Mouse (Mus musculus) left cerebral cortex, adult 2 months (tissue): Measurements from ENCODE around the gene Zfhx3. TPM values are rescaled to one million over a fixed set of nuclear protein-coding genes. Genes with fewer than 3 reads are reported as not detected.

Source experiments
- DNase-seq, 2 experiments: peaks; one replicate each; pipeline ENCODE4 v3.0.0; 2021 to 2022; ENCODE audit warnings: low spot score in 2 of 2, mixed read lengths in 1 of 2; ENCODE audit errors: extremely low spot score in 1 of 2
- H3K27ac ChIP-seq: fragments of 200-600 bp; 2 replicates; pipeline ENCODE4 v1.8.1; 2022
- H3K4me3 ChIP-seq: fragments of 200-600 bp; 2 replicates; pipeline ENCODE4 v1.8.1; 2022
- CTCF ChIP-seq: fragments of 200-600 bp; IDR thresholded peaks from 2 replicates; pipeline ENCODE4 v1.8.1; 2022; ENCODE audit warnings: antibody characterized with exemption, mild to moderate bottlenecking, moderate library complexity
- intact Hi-C: fragments of 180-260 bp; cut with DNase I; formaldehyde crosslinking; loops from one replicate; pipeline ENCODE4 v1.15.1; 2025
- total RNA-seq, 2 experiments: library from RNA; stranded (reverse); gene quantifications; 2 replicates each; pipeline ENCODE4 v1.2.3; 2021

Zfhx3 gene
- total RNA-seq, 2 experiments from 2014 or later: 5.0 to 5.1 TPM

DNA sequence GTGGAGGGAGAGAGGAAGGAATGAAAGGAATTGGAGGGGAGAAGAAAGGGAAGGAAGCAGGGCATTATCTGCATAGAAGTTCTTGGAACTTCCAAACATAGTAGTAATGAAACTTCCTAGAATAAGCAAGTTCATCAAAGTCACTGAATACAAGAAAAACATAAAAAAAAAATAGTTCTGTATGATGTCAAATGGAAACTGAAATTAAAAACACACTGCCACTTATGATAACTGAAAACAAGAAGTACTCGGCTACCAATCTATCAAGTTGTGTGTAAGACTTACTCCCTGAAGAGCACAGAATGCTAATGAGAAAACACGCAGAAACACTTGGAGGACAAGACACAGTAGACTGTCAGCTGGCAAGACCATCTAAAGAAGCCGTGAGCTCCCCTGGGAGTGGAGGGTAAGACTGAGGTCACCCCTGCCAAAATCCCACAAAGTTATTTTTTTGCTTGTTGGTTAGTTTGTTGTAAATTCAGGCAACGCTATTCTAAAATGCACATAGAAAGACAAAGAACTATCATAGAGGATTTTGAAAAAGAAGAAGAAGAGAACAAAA is 375.2 kb downstream of the Zfhx3 start:
- no peak for TF ChIP-seq CTCF
- no peak for DNase-seq
- intact Hi-C loops: no loop called here

GRCm38 (mm10) chr8:108327711-108328110 is 385.3 kb downstream of the Zfhx3 start:
- Histone ChIP-seq H3K27ac (no peak overlapping the region), H3K4me3 (no peak overlapping the region)
- DNase-seq: no peak
- intact Hi-C loops: no loop called here
- TF ChIP-seq CTCF: no peak

More for the DNA sequence above, 375.2 kb downstream of the Zfhx3 start:
- Histone ChIP-seq H3K27ac (no peak overlapping the region), H3K4me3 (no peak overlapping the region)

- no peak for TF ChIP-seq CTCF
- intact Hi-C loops: loop anchor here (5.0 kb wide), 1 partner anchor 774 kb away; no protein-coding TSS in a partner anchor
- Histone ChIP-seq H3K4me3 (no peak overlapping the region; the same call in 1 of the 2 replicates), H3K27ac (no peak overlapping the region)
- DNase-seq: no peak
Observed at GRCm38 (mm10) chr8:108348352-108348751, 405.9 kb downstream of the Zfhx3 start.

DNA sequence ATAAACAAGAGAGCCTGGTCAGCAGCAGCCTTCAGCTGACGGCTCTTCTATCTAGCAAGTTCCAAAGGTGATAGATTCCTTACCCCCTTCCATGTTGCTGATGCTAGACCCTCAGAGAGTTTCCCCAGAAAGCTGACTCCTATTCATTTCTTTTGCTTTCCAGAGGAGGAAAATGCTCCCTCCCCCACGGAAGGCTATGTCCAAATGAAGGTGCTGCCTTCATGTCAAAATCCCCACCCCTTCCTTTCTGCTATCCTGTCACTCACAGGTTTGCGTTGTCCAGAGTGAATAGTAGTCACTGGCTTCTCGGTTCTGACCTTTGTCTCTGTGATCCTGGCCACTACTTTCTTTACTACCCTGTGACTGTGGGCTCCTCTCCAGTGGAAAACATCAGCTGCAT is 406.3 kb downstream of the Zfhx3 start:
- Histone ChIP-seq H3K4me3 (no peak overlapping the region; the same call in 1 of the 2 replicates), H3K27ac (no peak overlapping the region)
- no peak for DNase-seq
- TF ChIP-seq CTCF: no peak
- intact Hi-C loops: loop anchor here (5.0 kb wide), 1 partner anchor 774 kb away; no protein-coding TSS in a partner anchor

DNA sequence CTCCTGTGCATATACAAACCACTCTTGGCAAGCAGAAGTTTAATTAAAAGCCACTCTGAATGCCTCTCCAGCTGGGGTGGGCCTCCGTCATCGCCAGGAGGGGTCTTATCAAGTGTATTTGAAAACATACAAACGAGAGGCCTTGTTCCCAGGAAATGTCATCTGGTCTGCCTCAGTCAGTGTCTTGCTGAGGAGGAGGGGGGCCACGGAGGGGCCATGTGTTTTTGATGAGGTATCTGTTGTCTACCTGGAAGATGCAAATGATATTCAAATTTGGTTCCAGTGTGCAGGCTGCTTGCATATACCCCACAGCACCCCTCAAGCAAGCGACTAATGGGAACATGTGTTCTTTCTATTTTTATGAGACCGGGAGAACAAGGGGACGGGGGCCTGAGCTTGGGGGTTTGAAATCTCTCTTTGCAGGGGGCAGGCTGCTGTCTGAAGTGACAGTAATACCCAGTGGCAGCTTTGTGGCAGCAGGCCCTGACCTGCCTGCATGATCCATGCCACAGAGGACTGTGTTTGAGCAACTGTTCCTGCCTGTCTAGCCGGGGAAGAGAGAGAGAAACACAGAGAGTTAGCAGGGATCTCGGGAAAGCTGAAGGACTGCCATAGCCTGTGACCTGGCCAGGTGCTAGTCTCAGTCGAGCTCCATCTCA is 412.8 kb downstream of the Zfhx3 start:
- TF ChIP-seq CTCF: no peak
- intact Hi-C loops: no loop called here
- Histone ChIP-seq H3K27ac (no peak overlapping the region), H3K4me3 (no peak overlapping the region)
- no peak for DNase-seq

DNA sequence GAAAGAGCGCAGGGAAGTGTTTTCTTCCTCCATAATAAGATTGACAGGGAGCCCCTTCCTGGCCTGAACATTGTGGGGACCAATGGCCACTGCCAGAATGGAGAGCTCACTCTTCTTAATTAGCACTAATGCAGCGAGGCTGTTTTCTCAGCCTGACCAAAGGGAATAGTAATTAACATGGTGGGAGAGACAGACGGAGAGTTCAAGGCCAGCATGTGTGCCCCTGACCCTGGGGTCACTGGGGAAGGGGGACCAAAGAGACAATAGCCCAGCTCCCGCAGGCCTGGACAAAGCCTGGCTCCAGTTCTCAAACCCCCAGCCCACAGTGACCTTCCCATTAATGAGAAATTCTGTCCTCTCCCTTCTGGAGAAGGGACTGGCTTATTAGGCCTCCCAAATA is 419.0 kb downstream of the Zfhx3 start:
- Histone ChIP-seq H3K4me3 (no peak overlapping the region), H3K27ac (no peak overlapping the region)
- DNase-seq: no peak
- TF ChIP-seq CTCF: no peak
- intact Hi-C loops: no loop called here

GRCm38 (mm10) chr8:108362421-108362820 is 420.0 kb downstream of the Zfhx3 start:
- TF ChIP-seq CTCF: no peak
- intact Hi-C loops: no loop called here
- no peak overlapping the region for H3K4me3 ChIP-seq
- H3K27ac ChIP-seq: no peak overlapping the region
- no peak for DNase-seq

DNA sequence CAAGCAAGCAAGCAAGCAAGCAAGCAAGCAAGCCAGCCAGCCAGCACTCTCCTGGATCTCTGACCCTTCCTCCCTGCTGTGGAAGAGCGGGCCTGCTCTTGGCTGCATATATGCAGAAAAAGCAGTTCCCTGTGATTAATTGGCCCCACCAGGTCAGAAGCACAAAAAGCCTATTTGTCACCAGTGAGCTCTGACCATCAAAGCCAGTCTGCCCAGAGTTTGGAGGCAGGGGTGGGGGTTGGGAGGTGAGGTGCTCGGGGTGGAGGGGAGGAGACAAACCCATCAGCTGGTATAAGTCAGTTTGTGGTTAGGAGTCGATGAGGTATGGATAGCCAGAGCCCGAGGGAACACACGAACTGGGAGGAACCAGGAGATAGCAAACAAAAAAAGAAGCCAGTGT is 421.0 kb downstream of the Zfhx3 start:
- no peak overlapping the region for H3K4me3 ChIP-seq

DNA sequence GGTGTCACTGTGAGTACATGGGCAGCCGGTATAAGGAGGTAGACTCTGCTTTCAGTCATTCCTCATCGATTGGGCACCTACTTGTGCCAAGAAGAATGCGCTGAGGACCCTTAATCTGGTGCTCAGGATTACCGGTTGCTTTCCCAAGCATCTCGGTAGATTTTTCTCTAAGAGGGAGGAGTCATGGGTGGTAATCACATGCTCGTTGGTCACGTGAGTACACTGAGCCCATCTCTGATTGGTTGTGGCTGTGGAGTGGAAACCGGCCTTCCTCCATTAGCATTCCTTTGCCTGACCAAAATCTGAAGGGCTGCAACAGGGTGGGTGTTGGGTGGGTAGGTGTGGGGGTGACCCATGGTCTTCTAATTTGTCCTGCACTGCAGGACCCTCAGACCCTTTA is 421.4 kb downstream of the Zfhx3 start:
- no peak overlapping the region for H3K27ac ChIP-seq
- DNase-seq: no peak
- H3K4me3 ChIP-seq: no peak overlapping the region
- no peak for TF ChIP-seq CTCF
- intact Hi-C loops: no loop called here

More for the DNA sequence above, 421.0 kb downstream of the Zfhx3 start:
- no peak for TF ChIP-seq CTCF
- H3K27ac ChIP-seq: no peak overlapping the region
- no peak for DNase-seq
- intact Hi-C loops: no loop called here

- intact Hi-C loops: no loop called here
- no peak; the same call in 1 of the 2 replicates for TF ChIP-seq CTCF
- DNase-seq: no peak
- Histone ChIP-seq H3K27ac (no peak overlapping the region), H3K4me3 (no peak overlapping the region)
Observed at GRCm38 (mm10) chr8:108369081-108369480, 426.6 kb downstream of the Zfhx3 start.

GRCm38 (mm10) chr8:108370731-108371130 is 428.3 kb downstream of the Zfhx3 start:
- intact Hi-C loops: no loop called here
- no peak for DNase-seq
- Histone ChIP-seq H3K4me3 (no peak overlapping the region), H3K27ac (no peak overlapping the region)
- no peak for TF ChIP-seq CTCF

- no peak overlapping the region for H3K4me3 ChIP-seq
- TF ChIP-seq CTCF: no peak
- intact Hi-C loops: no loop called here
- no peak for DNase-seq
- H3K27ac ChIP-seq: no peak overlapping the region
Observed at GRCm38 (mm10) chr8:108373046-108373445, 430.6 kb downstream of the Zfhx3 start.

DNA sequence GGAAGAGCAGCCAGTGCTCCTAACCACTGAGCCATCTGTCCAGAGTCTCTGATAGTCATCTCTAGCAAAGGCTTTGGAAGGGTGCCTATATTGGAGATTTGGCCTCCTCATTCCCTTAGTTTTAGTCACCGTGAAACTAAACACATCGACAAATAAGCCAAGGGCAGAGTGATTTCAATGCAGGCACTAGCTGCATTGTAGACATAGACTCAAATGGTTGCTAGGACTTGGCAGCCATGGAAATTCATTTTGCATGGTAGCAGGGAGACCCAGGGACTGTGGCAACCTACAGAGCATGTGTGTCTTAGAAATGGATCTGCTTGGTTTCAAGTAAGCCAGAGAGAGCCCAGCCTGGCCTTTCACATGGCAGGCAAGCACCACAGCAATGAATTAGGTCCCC is 435.6 kb downstream of the Zfhx3 start:
- Histone ChIP-seq H3K4me3 (no peak overlapping the region), H3K27ac (no peak overlapping the region)
- intact Hi-C loops: no loop called here
- TF ChIP-seq CTCF: no peak
- no peak for DNase-seq
